Mouse (Mus musculus) embryonic facial prominence, embryonic 14.5 days (tissue): Measurements from ENCODE around the gene Adra2c. TPM values are rescaled to one million over a fixed set of nuclear protein-coding genes. Genes with fewer than 3 reads are reported as not detected.

ENCODE experiments used
- ATAC-seq: fragments of 200-750 bp; cut with Nextera tagmentation; 2 replicates; pipeline ENCODE4 v1.8.0; 2017; ENCODE audit warnings: low read depth, moderate number of reproducible peaks, moderate TSS enrichment
- DNase-seq: peaks from one replicate; pipeline ENCODE4 v3.0.0-alpha.2; 2015; ENCODE audit warnings: low spot score
- H3K27ac ChIP-seq: fragments of 300-500 bp; sonication (generic); replicated peaks from 2 replicates; pipeline ENCODE4 v1.5.1; 2014; ENCODE audit warnings: low read depth, mild to moderate bottlenecking, low read length, moderate library complexity
- H3K27me3 ChIP-seq: fragments of 300-500 bp; sonication (generic); replicated peaks from 2 replicates; pipeline ENCODE4 v1.6.1; 2014; ENCODE audit warnings: low read length; ENCODE audit not compliant: control insufficient read depth, insufficient read depth
- H3K36me3 ChIP-seq: fragments of 300-500 bp; sonication (generic); 2 replicates; pipeline ENCODE4 v1.6.1; 2014; ENCODE audit warnings: low read length, mixed read lengths; ENCODE audit not compliant: control insufficient read depth, insufficient read depth
- H3K4me1 ChIP-seq: fragments of 300-500 bp; sonication (generic); 2 replicates; pipeline ENCODE4 v1.6.1; 2014; ENCODE audit warnings: antibody characterized with exemption, low read length; ENCODE audit not compliant: control insufficient read depth, insufficient read depth
- H3K4me2 ChIP-seq: fragments of 300-500 bp; sonication (generic); 2 replicates; pipeline ENCODE4 v1.6.1; 2014; ENCODE audit warnings: low read depth, mild to moderate bottlenecking, low read length, moderate library complexity, mixed read lengths
- H3K4me3 ChIP-seq: fragments of 300-500 bp; sonication (generic); 2 replicates; pipeline ENCODE4 v1.5.1; 2014; ENCODE audit warnings: low read depth, mild to moderate bottlenecking, low read length
- H3K9ac ChIP-seq: fragments of 300-500 bp; sonication (generic); 2 replicates; pipeline ENCODE4 v1.6.1; 2014; ENCODE audit warnings: low read depth, mild to moderate bottlenecking, low read length, moderate library complexity, mixed read lengths
- H3K9me3 ChIP-seq: fragments of 300-500 bp; sonication (generic); 2 replicates; pipeline ENCODE4 v1.6.1; 2016; ENCODE audit warnings: low read length; ENCODE audit not compliant: control insufficient read depth
- WGBS: fragments of 180-500 bp; shearing (Covaris S2); extraction: QIAGEN DNeasy Blood & Tissue Kit; methylation state at CpG from one replicate; pipeline ENCODE4 v1.1.7; 2014; 5-methylcytosine and 5-hydroxymethylcytosine counted together
- polyA plus RNA-seq: library from polyadenylated mRNA; unstranded; fragments of >200 nt; fragmentation: Nextera tagmentation; extraction: Ambion mirVana; gene quantifications from 2 replicates; pipeline ENCODE4 v1.2.1, GENCODE M21; 2014

Gene Adra2c
- polyA plus RNA-seq, 1 experiment from 2014 or later, result 0.53 TPM

- DNase-seq (no peak), ATAC-seq (no peak)
- no peaks in the 10 kb centered on the region for H3K4me1 ChIP-seq
- peaks cover 21% of the 10 kb centered on the region for H3K27me3 ChIP-seq
- H3K27ac ChIP-seq, result no peak overlapping the region
- no peak overlapping the region for H3K9ac ChIP-seq
- H3K36me3 ChIP-seq, result no peaks in the 10 kb centered on the region
- H3K4me3 ChIP-seq, result no peak overlapping the region
- H3K9me3 ChIP-seq, result no peaks in the 10 kb centered on the region
- no peak overlapping the region for H3K4me2 ChIP-seq
- 69% methylated on average over 5 of the region's 5 CpGs for WGBS
Observed at GRCm38 (mm10) chr5:35286190-35286589, 8.1 kb downstream of the Adra2c start.

- ATAC-seq (no peak), DNase-seq (peak; percentile 27)
- H3K4me2 ChIP-seq, result no peak overlapping the region
- 18% methylated on average over 3 of the region's 3 CpGs for WGBS
- no peaks in the 10 kb centered on the region for H3K36me3 ChIP-seq
- H3K9me3 ChIP-seq, result no peaks in the 10 kb centered on the region
- H3K4me3 ChIP-seq, result no peak overlapping the region
- H3K27me3 ChIP-seq, result no peaks in the 10 kb centered on the region
- H3K4me1 ChIP-seq, result no peaks in the 10 kb centered on the region
- no peak overlapping the region for H3K27ac ChIP-seq
- H3K9ac ChIP-seq, result no peak overlapping the region
Observed at GRCm38 (mm10) chr5:35299621-35300020, 21.5 kb downstream of the Adra2c start.

GRCm38 (mm10) chr5:35304191-35304590 lies 26.1 kb downstream of the Adra2c start:
- WGBS, result 80% methylated on average over 3 of the region's 3 CpGs
- DNase-seq (no peak), ATAC-seq (no peak)
- Histone ChIP-seq H3K36me3 (no peaks in the 10 kb centered on the region), H3K9me3 (no peaks in the 10 kb centered on the region), H3K4me2 (no peak overlapping the region), H3K27me3 (no peaks in the 10 kb centered on the region), H3K4me3 (no peak overlapping the region), H3K9ac (no peak overlapping the region), H3K27ac (no peak overlapping the region), H3K4me1 (no peaks in the 10 kb centered on the region)

- H3K27ac ChIP-seq, result no peak overlapping the region
- 71% methylated on average over 10 of the region's 10 CpGs for WGBS
- no peaks in the 10 kb centered on the region for H3K9me3 ChIP-seq
- no peak overlapping the region for H3K4me2 ChIP-seq
- H3K9ac ChIP-seq, result no peak overlapping the region
- H3K4me3 ChIP-seq, result no peak overlapping the region
- DNase-seq, result no peak
- H3K36me3 ChIP-seq, result no peaks in the 10 kb centered on the region
- no peaks in the 10 kb centered on the region for H3K4me1 ChIP-seq
- ATAC-seq, result no peak
- H3K27me3 ChIP-seq, result no peaks in the 10 kb centered on the region
Observed at GRCm38 (mm10) chr5:35305332-35305731, 27.2 kb downstream of the Adra2c start.

- H3K9me3 ChIP-seq, result no peaks in the 10 kb centered on the region
- no peak overlapping the region for H3K9ac ChIP-seq
- no peak for ATAC-seq
- 0 out of 2 replicates have a peak, but pooled peaks cover 2% of the 10 kb centered on the region for H3K27me3 ChIP-seq
- H3K4me3 ChIP-seq, result no peak overlapping the region
- no peaks in the 10 kb centered on the region for H3K36me3 ChIP-seq
- H3K27ac ChIP-seq, result no peak overlapping the region
- WGBS, result 86% methylated on average over 1 of the region's 1 CpGs
- no peak overlapping the region for H3K4me2 ChIP-seq
- no peaks in the 10 kb centered on the region for H3K4me1 ChIP-seq
- no peak for DNase-seq
Observed at GRCm38 (mm10) chr5:35306692-35307091, 28.6 kb downstream of the Adra2c start.

- no peaks in the 10 kb centered on the region for H3K36me3 ChIP-seq
- no peak for ATAC-seq
- WGBS, result 37% methylated on average over 7 of the region's 7 CpGs
- H3K4me3 ChIP-seq, result no peak overlapping the region
- DNase-seq, result no peak
- no peaks in the 10 kb centered on the region; the same call in 1 of the 2 replicates for H3K4me1 ChIP-seq
- H3K4me2 ChIP-seq, result no peak overlapping the region
- H3K27ac ChIP-seq, result no peak overlapping the region
- no peak overlapping the region for H3K9ac ChIP-seq
- no peaks in the 10 kb centered on the region for H3K9me3 ChIP-seq
- H3K27me3 ChIP-seq, result peaks cover 15% of the 10 kb centered on the region
Observed at GRCm38 (mm10) chr5:35309853-35310252, 31.7 kb downstream of the Adra2c start.

GRCm38 (mm10) chr5:35311738-35312250 lies 33.7 kb downstream of the Adra2c start:
- H3K4me1 ChIP-seq, result no peaks in the 10 kb centered on the region; the same call in 1 of the 2 replicates
- WGBS, result 86% methylated on average over 5 of the region's 5 CpGs

GRCm38 (mm10) chr5:35313231-35313821 lies 35.2 kb downstream of the Adra2c start:
- H3K9ac ChIP-seq, result 0 out of 2 replicates have a peak overlapping the region, but pooled peaks have one; percentile 30
- H3K4me3 ChIP-seq, result peak overlapping the region; percentile 27
- H3K27me3 ChIP-seq, result peaks cover 19% of the 10 kb centered on the region
- ATAC-seq (peak; percentile 53), DNase-seq (peak; percentile 46)
- no peaks in the 10 kb centered on the region for H3K36me3 ChIP-seq
- peak overlapping the region; percentile 54 for H3K4me2 ChIP-seq
- H3K4me1 ChIP-seq, result no peaks in the 10 kb centered on the region; the same call in 1 of the 2 replicates
- H3K27ac ChIP-seq, result no peak overlapping the region
- H3K9me3 ChIP-seq, result no peaks in the 10 kb centered on the region
- under 1% methylated on average over 21 of the region's 21 CpGs for WGBS

More at GRCm38 (mm10) chr5:35311738-35312250, 33.7 kb downstream of the Adra2c start:
- H3K4me3 ChIP-seq, result no peak overlapping the region
- H3K27me3 ChIP-seq, result peaks cover 19% of the 10 kb centered on the region
- no peak overlapping the region for H3K4me2 ChIP-seq
- H3K36me3 ChIP-seq, result no peaks in the 10 kb centered on the region
- no peak for DNase-seq
- H3K27ac ChIP-seq, result no peak overlapping the region
- ATAC-seq, result no peak
- no peak overlapping the region for H3K9ac ChIP-seq
- no peaks in the 10 kb centered on the region for H3K9me3 ChIP-seq
